Mouse (Mus musculus) forebrain, embryonic 16.5 days (tissue): ENCODE measurements at regions not wholly inside any gene's neighbourhood (a gene's known extent, or its start where the extent isn't known, plus 50 kb on each side); places are given as distances from the start of the nearest gene placed in this dataset.

Source experiments
- ATAC-seq: fragments of 200-750 bp; cut with Nextera tagmentation; 2 replicates; pipeline ENCODE4 v1.8.0; 2017; ENCODE audit warnings: mild to moderate bottlenecking, moderate library complexity
- H3K27ac ChIP-seq: fragments of 300-500 bp; sonication (generic); 2 replicates; pipeline ENCODE4 v1.5.1; 2014; ENCODE audit warnings: low read length, control low read depth
- H3K27me3 ChIP-seq: fragments of 300-500 bp; sonication (generic); replicated peaks from 2 replicates; pipeline ENCODE4 v1.6.1; 2014; ENCODE audit warnings: low read length; ENCODE audit not compliant: control insufficient read depth, insufficient read depth
- H3K36me3 ChIP-seq: fragments of 300-500 bp; sonication (generic); 2 replicates; pipeline ENCODE4 v1.6.1; 2014; ENCODE audit not compliant: control insufficient read depth, insufficient read depth
- H3K4me1 ChIP-seq: fragments of 300-500 bp; sonication (generic); replicated peaks from 2 replicates; pipeline ENCODE4 v1.6.1; 2014; ENCODE audit warnings: low read length; ENCODE audit not compliant: control insufficient read depth, insufficient read depth
- H3K4me2 ChIP-seq: fragments of 300-500 bp; sonication (generic); 2 replicates; pipeline ENCODE4 v1.6.1; 2014; ENCODE audit warnings: mild to moderate bottlenecking, low read length, control low read depth
- H3K4me3 ChIP-seq: fragments of 300-500 bp; sonication (generic); replicated peaks from 2 replicates; pipeline ENCODE4 v1.5.1; 2014; ENCODE audit warnings: mild to moderate bottlenecking, low read length, control low read depth
- H3K9ac ChIP-seq: fragments of 300-500 bp; sonication (generic); replicated peaks from 2 replicates; pipeline ENCODE4 v1.6.1; 2014; ENCODE audit warnings: low read depth, low read length, control low read depth
- H3K9me3 ChIP-seq: fragments of 300-500 bp; sonication (generic); 2 replicates; pipeline ENCODE4 v1.6.1; 2016; ENCODE audit warnings: low read length; ENCODE audit not compliant: control insufficient read depth
- WGBS: fragments of 180-500 bp; shearing (Covaris S2); extraction: QIAGEN DNeasy Blood & Tissue Kit; methylation state at CpG from one replicate; pipeline ENCODE4 v1.1.7; 2014; 5-methylcytosine and 5-hydroxymethylcytosine counted together

DNA sequence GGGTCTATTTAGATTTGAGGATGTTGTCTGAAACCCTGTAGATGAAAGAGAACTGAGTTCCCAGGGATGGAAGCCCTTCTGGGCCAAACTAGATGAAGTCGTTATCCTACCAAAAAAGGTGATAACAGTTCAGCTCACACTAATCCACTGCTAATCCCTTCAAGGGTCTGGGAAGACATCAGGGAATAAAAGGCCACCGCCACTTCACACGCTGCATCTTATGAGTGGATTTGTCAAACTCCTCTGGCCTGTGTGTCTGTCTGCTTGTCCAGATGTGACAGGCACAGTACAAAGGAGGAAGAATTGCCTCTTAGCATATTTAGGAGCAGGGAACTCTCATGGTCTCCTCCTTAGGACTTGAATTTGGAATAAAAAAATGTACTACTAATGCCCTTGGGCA lies 171.2 kb upstream of the Tshz3 start:
- Histone ChIP-seq H3K36me3 (no peaks in the 10 kb centered on the region), H3K27me3 (no peaks in the 10 kb centered on the region), H3K4me3 (no peak overlapping the region), H3K4me1 (peaks cover 20% of the 10 kb centered on the region), H3K9me3 (no peaks in the 10 kb centered on the region), H3K27ac (no peak overlapping the region), H3K4me2 (no peak overlapping the region), H3K9ac (no peak overlapping the region)
- ATAC-seq: no peak
- WGBS: 33% methylated on average over 3 of the region's 3 CpGs

- ATAC-seq: peak; percentile 50
- Histone ChIP-seq H3K4me2 (peak overlapping the region; percentile 24; the same call in 1 of the 2 replicates), H3K4me3 (no peak overlapping the region), H3K9me3 (no peaks in the 10 kb centered on the region), H3K27me3 (no peaks in the 10 kb centered on the region), H3K9ac (no peak overlapping the region), H3K36me3 (no peaks in the 10 kb centered on the region), H3K27ac (peak overlapping the region; percentile 67), H3K4me1 (peaks cover 20% of the 10 kb centered on the region)
- 58% methylated on average over 15 of the region's 15 CpGs for WGBS
Measured at GRCm38 (mm10) chr7:36529504-36530065, 168.3 kb upstream of the Tshz3 start.

DNA sequence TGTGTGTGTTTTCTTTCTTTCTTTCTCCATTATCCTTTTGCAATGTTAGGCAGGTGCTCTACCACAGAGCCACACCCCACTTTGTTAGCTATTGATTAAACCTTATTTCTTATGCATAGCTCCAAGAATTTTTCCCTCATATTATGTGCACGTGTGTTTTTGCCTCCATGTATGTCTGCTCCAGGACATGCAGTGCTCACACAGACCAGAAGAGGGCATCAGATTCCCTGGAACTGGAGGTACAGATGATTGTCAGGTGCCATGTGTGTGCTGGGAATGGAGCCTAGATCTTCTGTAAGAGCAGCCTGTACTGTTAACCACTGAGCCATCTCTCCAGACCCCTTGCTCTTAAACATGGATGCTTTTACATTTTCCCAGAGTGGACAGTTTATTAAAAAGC lies 166.4 kb upstream of the Tshz3 start:
- no peak for ATAC-seq
- H3K4me3 ChIP-seq: no peak overlapping the region
- H3K4me2 ChIP-seq: no peak overlapping the region
- no peaks in the 10 kb centered on the region for H3K36me3 ChIP-seq
- H3K4me1 ChIP-seq: peaks cover 18% of the 10 kb centered on the region
- H3K27ac ChIP-seq: no peak overlapping the region
- no peak overlapping the region for H3K9ac ChIP-seq
- H3K27me3 ChIP-seq: no peaks in the 10 kb centered on the region
- 76% methylated on average over 1 of the region's 1 CpGs for WGBS
- no peaks in the 10 kb centered on the region for H3K9me3 ChIP-seq

GRCm38 (mm10) chr7:36538111-36538510 lies 159.8 kb upstream of the Tshz3 start:
- ATAC-seq: no peak
- Histone ChIP-seq H3K4me2 (no peak overlapping the region; the same call in 1 of the 2 replicates), H3K27ac (no peak overlapping the region), H3K9ac (no peak overlapping the region), H3K9me3 (no peaks in the 10 kb centered on the region), H3K4me3 (no peak overlapping the region), H3K4me1 (peaks cover 12% of the 10 kb centered on the region; the same call in 1 of the 2 replicates), H3K27me3 (no peaks in the 10 kb centered on the region), H3K36me3 (no peaks in the 10 kb centered on the region)
- 65% methylated on average over 11 of the region's 11 CpGs for WGBS

GRCm38 (mm10) chr7:36548007-36548406 lies 149.9 kb upstream of the Tshz3 start:
- ATAC-seq: no peak
- Histone ChIP-seq H3K27me3 (no peaks in the 10 kb centered on the region), H3K36me3 (no peaks in the 10 kb centered on the region), H3K4me2 (no peak overlapping the region), H3K9ac (no peak overlapping the region), H3K27ac (no peak overlapping the region), H3K9me3 (no peaks in the 10 kb centered on the region), H3K4me3 (no peak overlapping the region), H3K4me1 (peaks cover 5% of the 10 kb centered on the region)
- WGBS: 18% methylated on average over 14 of the region's 14 CpGs

DNA sequence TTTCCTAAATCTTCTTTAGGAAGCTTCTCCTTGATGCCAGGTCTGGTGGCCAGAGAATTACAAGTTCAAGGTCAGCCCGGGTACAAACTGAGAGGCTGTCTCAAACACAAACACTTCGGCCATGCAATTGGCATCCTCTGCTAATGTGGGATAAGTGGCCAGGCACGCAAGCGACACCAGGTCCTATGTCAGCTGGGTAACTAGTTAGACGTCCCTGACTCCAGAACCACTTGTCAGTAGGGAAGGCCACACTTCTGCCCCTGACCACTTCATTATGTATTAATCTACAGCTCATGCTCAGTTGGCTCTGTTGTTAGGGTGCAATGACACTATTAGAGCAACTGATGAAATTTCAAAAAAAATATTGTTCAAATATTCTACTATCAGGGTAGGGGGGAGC lies 149.5 kb upstream of the Tshz3 start:
- no peak for ATAC-seq
- no peak overlapping the region for H3K27ac ChIP-seq
- no peak overlapping the region for H3K9ac ChIP-seq
- H3K36me3 ChIP-seq: no peaks in the 10 kb centered on the region
- H3K4me2 ChIP-seq: no peak overlapping the region
- no peak overlapping the region for H3K4me3 ChIP-seq
- peaks cover 7% of the 10 kb centered on the region for H3K4me1 ChIP-seq
- H3K27me3 ChIP-seq: no peaks in the 10 kb centered on the region
- H3K9me3 ChIP-seq: no peaks in the 10 kb centered on the region
- 71% methylated on average over 5 of the region's 5 CpGs for WGBS

DNA sequence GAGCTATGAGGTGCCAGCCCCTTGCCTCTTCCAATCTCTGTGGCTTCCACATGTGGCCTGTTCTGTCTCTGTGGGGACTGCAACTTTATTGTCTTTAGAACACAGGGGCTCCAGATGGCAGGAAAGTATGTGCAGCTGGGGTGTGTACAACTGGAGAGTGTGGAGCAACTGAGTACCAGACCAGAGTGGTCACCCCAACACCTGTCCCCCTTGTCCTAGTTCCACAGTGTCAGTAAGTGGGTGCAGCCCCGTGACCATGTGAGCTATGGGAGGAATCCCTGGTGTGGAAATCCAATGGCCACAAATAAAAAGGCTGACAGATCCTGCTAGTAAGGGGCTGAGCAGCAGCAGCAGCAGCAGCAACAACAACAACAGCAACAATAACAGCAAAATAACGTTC lies 126.9 kb upstream of the Tshz3 start:
- H3K36me3 ChIP-seq: no peaks in the 10 kb centered on the region
- ATAC-seq: no peak
- no peak overlapping the region for H3K4me2 ChIP-seq
- H3K4me3 ChIP-seq: no peak overlapping the region
- no peak overlapping the region for H3K27ac ChIP-seq
- 87% methylated on average over 2 of the region's 2 CpGs for WGBS
- H3K9ac ChIP-seq: no peak overlapping the region
- no peaks in the 10 kb centered on the region for H3K4me1 ChIP-seq
- no peaks in the 10 kb centered on the region for H3K9me3 ChIP-seq
- no peaks in the 10 kb centered on the region for H3K27me3 ChIP-seq

GRCm38 (mm10) chr7:36582074-36582473 lies 115.8 kb upstream of the Tshz3 start:
- no peak overlapping the region for H3K9ac ChIP-seq
- no peak for ATAC-seq
- H3K4me3 ChIP-seq: no peak overlapping the region
- H3K9me3 ChIP-seq: no peaks in the 10 kb centered on the region; the same call in 1 of the 2 replicates
- H3K36me3 ChIP-seq: no peaks in the 10 kb centered on the region
- H3K27me3 ChIP-seq: no peaks in the 10 kb centered on the region
- H3K4me1 ChIP-seq: no peaks in the 10 kb centered on the region
- 92% methylated on average over 6 of the region's 6 CpGs for WGBS
- H3K4me2 ChIP-seq: no peak overlapping the region
- H3K27ac ChIP-seq: no peak overlapping the region

DNA sequence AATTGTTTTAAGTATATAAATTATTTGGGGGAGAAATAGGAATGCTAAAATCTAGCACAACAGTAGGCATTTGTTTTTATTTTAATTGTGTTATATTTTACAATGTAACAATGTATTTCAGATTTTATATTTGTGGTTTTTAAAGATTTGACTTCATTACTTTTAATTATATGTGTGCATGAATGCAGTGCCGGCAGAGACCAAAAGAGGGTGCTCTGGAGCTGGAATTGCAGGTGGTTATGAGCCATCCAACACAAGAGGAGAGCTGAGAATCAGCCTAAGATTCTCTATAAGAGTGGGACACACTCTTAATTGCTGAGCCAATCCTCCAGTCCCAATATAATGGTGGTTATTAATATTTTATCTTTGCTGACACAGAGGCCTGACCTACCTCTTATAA lies 112.9 kb upstream of the Tshz3 start:
- no peaks in the 10 kb centered on the region for H3K4me1 ChIP-seq
- H3K9me3 ChIP-seq: no peaks in the 10 kb centered on the region; the same call in 1 of the 2 replicates
- no peak overlapping the region for H3K9ac ChIP-seq
- H3K4me3 ChIP-seq: no peak overlapping the region
- WGBS: 71% methylated on average over 1 of the region's 1 CpGs
- H3K36me3 ChIP-seq: no peaks in the 10 kb centered on the region
- no peak overlapping the region for H3K27ac ChIP-seq
- no peaks in the 10 kb centered on the region for H3K27me3 ChIP-seq
- ATAC-seq: no peak
- no peak overlapping the region for H3K4me2 ChIP-seq

- no peak for ATAC-seq
- WGBS: 96% methylated on average over 1 of the region's 1 CpGs
- H3K27me3 ChIP-seq: no peaks in the 10 kb centered on the region
Measured at GRCm38 (mm10) chr7:36591496-36591895, 106.4 kb upstream of the Tshz3 start.

More at GRCm38 (mm10) chr7:36591496-36591895, 106.4 kb upstream of the Tshz3 start:
- Histone ChIP-seq H3K36me3 (no peaks in the 10 kb centered on the region), H3K4me3 (no peak overlapping the region), H3K9ac (no peak overlapping the region), H3K9me3 (no peaks in the 10 kb centered on the region), H3K4me2 (no peak overlapping the region), H3K27ac (no peak overlapping the region), H3K4me1 (no peaks in the 10 kb centered on the region)
